Mouse (Mus musculus) kidney, embryonic 15.5 days (tissue): ENCODE measurements at regions not wholly inside any gene's neighbourhood (a gene's known extent, or its start where the extent isn't known, plus 50 kb on each side); places are given as distances from the start of the nearest gene placed in this dataset.

Experiments
- ATAC-seq: fragments of 200-750 bp; cut with Nextera tagmentation; replicated peaks from 2 replicates; pipeline ENCODE4 v1.8.0; 2017; ENCODE audit warnings: moderate TSS enrichment; ENCODE audit not compliant: low FRiP score
- H3K27ac ChIP-seq: fragments of 300-500 bp; sonication (generic); 2 replicates; pipeline ENCODE4 v1.5.1; 2015; ENCODE audit warnings: mild to moderate bottlenecking, inconsistent platforms
- H3K27me3 ChIP-seq: fragments of 300-500 bp; sonication (generic); 2 replicates; pipeline ENCODE4 v1.6.1; 2015; ENCODE audit warnings: inconsistent platforms
- H3K36me3 ChIP-seq: fragments of 300-500 bp; sonication (generic); 2 replicates; pipeline ENCODE4 v1.6.1; 2015; ENCODE audit warnings: inconsistent platforms
- H3K4me1 ChIP-seq: fragments of 300-500 bp; sonication (generic); 2 replicates; pipeline ENCODE4 v1.6.1; 2015; ENCODE audit warnings: inconsistent platforms
- H3K4me2 ChIP-seq: fragments of 300-500 bp; sonication (generic); 2 replicates; pipeline ENCODE4 v1.6.1; 2015; ENCODE audit warnings: moderate library complexity, mild to moderate bottlenecking, inconsistent platforms
- H3K4me3 ChIP-seq: fragments of 300-500 bp; sonication (generic); replicated peaks from 2 replicates; pipeline ENCODE4 v1.5.1; 2015; ENCODE audit warnings: mild to moderate bottlenecking, inconsistent platforms
- H3K9ac ChIP-seq: fragments of 300-500 bp; sonication (generic); 2 replicates; pipeline ENCODE4 v1.6.1; 2015; ENCODE audit warnings: mild to moderate bottlenecking, inconsistent platforms
- H3K9me3 ChIP-seq: fragments of 300-500 bp; sonication (generic); replicated peaks from 2 replicates; pipeline ENCODE4 v1.6.1; 2016; ENCODE audit warnings: inconsistent platforms
- WGBS: fragments of 180-500 bp; shearing (Covaris S2); methylation state at CpG from one replicate; pipeline ENCODE4 v1.1.7; 2015; ENCODE audit warnings: mixed read lengths; 5-methylcytosine and 5-hydroxymethylcytosine counted together

- no peak overlapping the region for H3K9ac ChIP-seq
- no peak overlapping the region for H3K4me3 ChIP-seq
- no peaks in the 10 kb centered on the region for H3K36me3 ChIP-seq
- 22% methylated on average over 8 of the region's 8 CpGs for WGBS
- peak; percentile 8; the same call in 1 of the 2 replicates for ATAC-seq
- no peaks in the 10 kb centered on the region for H3K27me3 ChIP-seq
- H3K4me1 ChIP-seq = peaks cover 31% of the 10 kb centered on the region
- no peak overlapping the region for H3K4me2 ChIP-seq
- H3K9me3 ChIP-seq = no peaks in the 10 kb centered on the region
- H3K27ac ChIP-seq = peak overlapping the region; percentile 63
Measured at GRCm38 (mm10) chr13:59892961-59893360, 70.0 kb upstream of the Tut7 start.

GRCm38 (mm10) chr13:59892340-59892739 is 69.4 kb upstream of the Tut7 start:
- 16% methylated on average over 9 of the region's 9 CpGs for WGBS
- Histone ChIP-seq H3K4me3 (no peak overlapping the region), H3K4me1 (peaks cover 36% of the 10 kb centered on the region), H3K9me3 (no peaks in the 10 kb centered on the region), H3K27ac (peak overlapping the region; percentile 63), H3K9ac (no peak overlapping the region), H3K36me3 (no peaks in the 10 kb centered on the region), H3K27me3 (no peaks in the 10 kb centered on the region), H3K4me2 (no peak overlapping the region)
- peak; percentile 80 for ATAC-seq

GRCm38 (mm10) chr13:59891737-59892136 is 68.8 kb upstream of the Tut7 start:
- no peak overlapping the region for H3K4me3 ChIP-seq
- H3K9ac ChIP-seq = no peak overlapping the region
- H3K9me3 ChIP-seq = peaks cover 1% of the 10 kb centered on the region; the same call in 1 of the 2 replicates
- peaks cover 36% of the 10 kb centered on the region for H3K4me1 ChIP-seq
- H3K36me3 ChIP-seq = 0 out of 2 replicates have a peak, but pooled peaks cover under 1% of the 10 kb centered on the region
- H3K27me3 ChIP-seq = no peaks in the 10 kb centered on the region
- H3K4me2 ChIP-seq = no peak overlapping the region
- ATAC-seq = peak; percentile 24; the same call in 1 of the 2 replicates
- WGBS = 42% methylated on average over 8 of the region's 8 CpGs
- peak overlapping the region; percentile 63; the same call in 1 of the 2 replicates for H3K27ac ChIP-seq

GRCm38 (mm10) chr13:59889468-59890117 is 66.6 kb upstream of the Tut7 start:
- ATAC-seq = no peak

GRCm38 (mm10) chr13:59888038-59889016 is 65.4 kb upstream of the Tut7 start:
- no peak overlapping the region for H3K9ac ChIP-seq
- ATAC-seq = no peak
- H3K4me1 ChIP-seq = peaks cover 31% of the 10 kb centered on the region
- H3K9me3 ChIP-seq = peaks cover 8% of the 10 kb centered on the region; the same call in 1 of the 2 replicates
- H3K27me3 ChIP-seq = no peaks in the 10 kb centered on the region
- H3K4me2 ChIP-seq = no peak overlapping the region
- 0 out of 2 replicates have a peak, but pooled peaks cover 4% of the 10 kb centered on the region for H3K36me3 ChIP-seq
- H3K4me3 ChIP-seq = no peak overlapping the region
- H3K27ac ChIP-seq = 0 out of 2 replicates have a peak overlapping the region, but pooled peaks have one; percentile 2

More at GRCm38 (mm10) chr13:59889468-59890117, 66.6 kb upstream of the Tut7 start:
- no peak overlapping the region for H3K4me2 ChIP-seq
- peaks cover 36% of the 10 kb centered on the region for H3K4me1 ChIP-seq
- H3K27me3 ChIP-seq = no peaks in the 10 kb centered on the region
- 20% methylated on average over 10 of the region's 10 CpGs for WGBS
- no peak overlapping the region for H3K9ac ChIP-seq
- 0 out of 2 replicates have a peak, but pooled peaks cover 4% of the 10 kb centered on the region for H3K36me3 ChIP-seq
- H3K9me3 ChIP-seq = peaks cover 8% of the 10 kb centered on the region; the same call in 1 of the 2 replicates
- H3K27ac ChIP-seq = no peak overlapping the region
- no peak overlapping the region for H3K4me3 ChIP-seq

GRCm38 (mm10) chr13:59887306-59887705 is 64.4 kb upstream of the Tut7 start:
- Histone ChIP-seq H3K27me3 (no peaks in the 10 kb centered on the region), H3K9me3 (peaks cover 8% of the 10 kb centered on the region; the same call in 1 of the 2 replicates), H3K9ac (no peak overlapping the region), H3K4me3 (no peak overlapping the region), H3K27ac (no peak overlapping the region), H3K36me3 (0 out of 2 replicates have a peak, but pooled peaks cover 4% of the 10 kb centered on the region), H3K4me1 (peaks cover 22% of the 10 kb centered on the region), H3K4me2 (no peak overlapping the region)
- ATAC-seq = no peak
- WGBS = 54% methylated on average over 4 of the region's 4 CpGs

- peaks cover 21% of the 10 kb centered on the region for H3K4me1 ChIP-seq
- no peaks in the 10 kb centered on the region for H3K27me3 ChIP-seq
- H3K9me3 ChIP-seq = peaks cover 8% of the 10 kb centered on the region; the same call in 1 of the 2 replicates
- no peak overlapping the region for H3K27ac ChIP-seq
- no peak overlapping the region for H3K9ac ChIP-seq
- 67% methylated on average over 3 of the region's 3 CpGs for WGBS
- no peak for ATAC-seq
- no peak overlapping the region for H3K4me2 ChIP-seq
- H3K4me3 ChIP-seq = no peak overlapping the region
- 0 out of 2 replicates have a peak, but pooled peaks cover 4% of the 10 kb centered on the region for H3K36me3 ChIP-seq
Measured at GRCm38 (mm10) chr13:59886572-59886971, 63.6 kb upstream of the Tut7 start.

GRCm38 (mm10) chr13:59881989-59882784 is 59.2 kb upstream of the Tut7 start:
- no peak for ATAC-seq
- H3K4me3 ChIP-seq = no peak overlapping the region
- peak overlapping the region; percentile 27 for H3K4me2 ChIP-seq
- H3K9ac ChIP-seq = no peak overlapping the region
- peaks cover 8% of the 10 kb centered on the region; the same call in 1 of the 2 replicates for H3K9me3 ChIP-seq
- WGBS = 31% methylated on average over 19 of the region's 19 CpGs
- peak overlapping the region; percentile 9 for H3K27ac ChIP-seq
- no peaks in the 10 kb centered on the region for H3K27me3 ChIP-seq
- H3K36me3 ChIP-seq = 0 out of 2 replicates have a peak, but pooled peaks cover 4% of the 10 kb centered on the region
- 0 out of 2 replicates have a peak, but pooled peaks cover 11% of the 10 kb centered on the region for H3K4me1 ChIP-seq

GRCm38 (mm10) chr13:59880055-59880454 is 57.1 kb upstream of the Tut7 start:
- no peak overlapping the region for H3K4me2 ChIP-seq
- H3K27me3 ChIP-seq = no peaks in the 10 kb centered on the region
- H3K27ac ChIP-seq = no peak overlapping the region
- WGBS = 76% methylated on average over 3 of the region's 3 CpGs
- no peaks in the 10 kb centered on the region for H3K9me3 ChIP-seq
- H3K36me3 ChIP-seq = no peaks in the 10 kb centered on the region
- ATAC-seq = no peak
- no peak overlapping the region for H3K9ac ChIP-seq
- peaks cover 17% of the 10 kb centered on the region for H3K4me1 ChIP-seq
- no peak overlapping the region for H3K4me3 ChIP-seq

GRCm38 (mm10) chr13:59875637-59876036 is 52.7 kb upstream of the Tut7 start:
- WGBS = 12% methylated on average over 2 of the region's 2 CpGs
- Histone ChIP-seq H3K9me3 (no peaks in the 10 kb centered on the region), H3K4me3 (no peak overlapping the region), H3K36me3 (no peaks in the 10 kb centered on the region), H3K27ac (peak overlapping the region; percentile 24; the same call in 1 of the 2 replicates), H3K4me1 (peaks cover 25% of the 10 kb centered on the region), H3K4me2 (no peak overlapping the region), H3K27me3 (no peaks in the 10 kb centered on the region), H3K9ac (no peak overlapping the region)
- ATAC-seq = no peak
